Mouse (Mus musculus) monocyte, adult 5-6 weeks (primary cell): ENCODE data around the gene Asic3. TPM values are rescaled to one million over a fixed set of nuclear protein-coding genes. Genes with fewer than 3 reads are reported as not detected.
A peak's percentile ranks its signal among the peaks of the same experiment; 100 is the strongest.

ENCODE experiments used
- ATAC-seq: fragments of 153-309, 156-312 bp; replicated peaks from 2 replicates; pipeline ENCODE4 v1.8.0; 2017; ENCODE audit warnings: mild to moderate bottlenecking; ENCODE audit not compliant: low TSS enrichment, insufficient number of reproducible peaks, severe bottlenecking, poor library complexity, low FRiP score
- total RNA-seq: library from RNA; stranded (forward); fragments of 200-1000, 200-491, 200-594 nt; gene quantifications from 3 replicates; pipeline ENCODE4 v1.2.3, GENCODE M21; 2017

The Asic3 gene
- not detected in 3 replicates for total RNA-seq

- no peak for ATAC-seq
Measured at GRCm38 (mm10) chr5:24413042-24413693, at the start of gene Asic3. TSS of gene Asic3 (plus strand) at chr5:24413392.

- no peak for ATAC-seq
Measured at GRCm38 (mm10) chr5:24363467-24363866, 49.7 kb upstream of the Asic3 start.

- ATAC-seq: no peak
Measured at GRCm38 (mm10) chr5:24364061-24364460, 49.1 kb upstream of the Asic3 start.

- ATAC-seq: no peak
Measured at GRCm38 (mm10) chr5:24364508-24364907, 48.7 kb upstream of the Asic3 start, which contains the start of gene Nos3. TSS of gene Nos3 (plus strand) at chr5:24364810.

- ATAC-seq: no peak
Measured at GRCm38 (mm10) chr5:24364963-24365362, 48.2 kb upstream of the Asic3 start.

- no peak for ATAC-seq
Measured at GRCm38 (mm10) chr5:24365528-24365927, 47.7 kb upstream of the Asic3 start.

GRCm38 (mm10) chr5:24366426-24366825 lies 46.8 kb upstream of the Asic3 start:
- ATAC-seq: no peak

GRCm38 (mm10) chr5:24369767-24370166 lies 43.4 kb upstream of the Asic3 start:
- ATAC-seq: no peak

- no peak for ATAC-seq
Measured at GRCm38 (mm10) chr5:24373807-24374206, 39.4 kb upstream of the Asic3 start.

GRCm38 (mm10) chr5:24374216-24374615 lies 39.0 kb upstream of the Asic3 start:
- no peak for ATAC-seq

GRCm38 (mm10) chr5:24374666-24375328 lies 38.4 kb upstream of the Asic3 start:
- no peak for ATAC-seq

GRCm38 (mm10) chr5:24378700-24379099 lies 34.5 kb upstream of the Asic3 start:
- no peak for ATAC-seq

GRCm38 (mm10) chr5:24379501-24379900 lies 33.7 kb upstream of the Asic3 start:
- ATAC-seq: no peak

GRCm38 (mm10) chr5:24380499-24380898 lies 32.7 kb upstream of the Asic3 start:
- ATAC-seq: no peak

- ATAC-seq: no peak
Measured at GRCm38 (mm10) chr5:24381486-24381885, 31.7 kb upstream of the Asic3 start.

GRCm38 (mm10) chr5:24381988-24382387 lies 31.2 kb upstream of the Asic3 start:
- no peak for ATAC-seq

- peak; percentile 71 for ATAC-seq
Measured at GRCm38 (mm10) chr5:24383026-24383859, 29.9 kb upstream of the Asic3 start.

GRCm38 (mm10) chr5:24384407-24384806 lies 28.8 kb upstream of the Asic3 start:
- ATAC-seq: no peak

- no peak for ATAC-seq
Measured at GRCm38 (mm10) chr5:24385374-24385773, 27.8 kb upstream of the Asic3 start.
